Mouse (Mus musculus) heart, embryonic 14.5 days (tissue): Measurements from ENCODE around the gene S100a4. TPM values are rescaled to one million over a fixed set of nuclear protein-coding genes. Genes with fewer than 3 reads are reported as not detected.

Experiments used
- ATAC-seq: fragments of 200-750 bp; cut with Nextera tagmentation; 2 replicates; pipeline ENCODE4 v1.8.0; 2017; ENCODE audit warnings: low read depth, moderate TSS enrichment; ENCODE audit not compliant: insufficient number of reproducible peaks, insufficient read depth, low FRiP score
- H3K27ac ChIP-seq, 2 experiments: fragments of 200-500 bp in 1 of 2; fragments of 300-500 bp in 1 of 2; sonication (generic) in 1 of 2; replicated peaks in 1 of 2; 2 replicates each; pipeline ENCODE4 v1.5.1; 2012 to 2014; ENCODE audit warnings: low read depth in 2 of 2, low read length in 2 of 2, control low read depth in 1 of 2, mild to moderate bottlenecking in 1 of 2, mixed read lengths in 1 of 2; ENCODE audit not compliant: control insufficient read depth in 1 of 2, insufficient read depth in 1 of 2
- H3K27me3 ChIP-seq: fragments of 300-500 bp; sonication (generic); 2 replicates; pipeline ENCODE4 v1.6.1; 2014; ENCODE audit warnings: mild to moderate bottlenecking, low read length, control low read depth; ENCODE audit not compliant: control insufficient read depth, insufficient read depth
- H3K36me3 ChIP-seq: fragments of 300-500 bp; sonication (generic); 2 replicates; pipeline ENCODE4 v1.6.1; 2014; ENCODE audit warnings: mild to moderate bottlenecking, control low read depth, low read length, mixed read lengths; ENCODE audit not compliant: control insufficient read depth, insufficient read depth
- H3K4me1 ChIP-seq, 2 experiments: fragments of 200-500 bp in 1 of 2; fragments of 300-500 bp in 1 of 2; sonication (generic) in 1 of 2; 2 replicates each; pipeline ENCODE4 v1.6.1; 2012 to 2014; ENCODE audit warnings: low read length in 2 of 2, control low read depth in 1 of 2, mixed read lengths in 1 of 2; ENCODE audit not compliant: control insufficient read depth in 2 of 2, insufficient read depth in 2 of 2
- H3K4me2 ChIP-seq: fragments of 300-500 bp; sonication (generic); 2 replicates; pipeline ENCODE4 v1.6.1; 2014; ENCODE audit warnings: mild to moderate bottlenecking, low read length
- H3K4me3 ChIP-seq, 2 experiments: fragments of 200-500 bp in 1 of 2; fragments of 300-500 bp in 1 of 2; sonication (generic) in 1 of 2; 2 replicates each; pipeline ENCODE4 v1.5.1; 2012 to 2014; ENCODE audit warnings: low read length in 2 of 2, mild to moderate bottlenecking in 2 of 2, control low read depth in 1 of 2, low read depth in 1 of 2, moderate library complexity in 1 of 2; ENCODE audit not compliant: control insufficient read depth in 1 of 2, insufficient read depth in 1 of 2
- H3K9ac ChIP-seq: fragments of 300-500 bp; sonication (generic); 2 replicates; pipeline ENCODE4 v1.6.1; 2014; ENCODE audit warnings: mild to moderate bottlenecking, low read length
- H3K9me3 ChIP-seq: fragments of 300-500 bp; sonication (generic); 2 replicates; pipeline ENCODE4 v1.6.1; 2016; ENCODE audit warnings: low read length, control low read depth; ENCODE audit not compliant: control insufficient read depth
- WGBS: fragments of 180-500 bp; shearing (Covaris S2); extraction: QIAGEN DNeasy Blood & Tissue Kit; methylation state at CpG from one replicate; pipeline ENCODE4 v1.1.7; 2014; 5-methylcytosine and 5-hydroxymethylcytosine counted together
- polyA plus RNA-seq: library from polyadenylated mRNA; unstranded; fragments of >200 nt; fragmentation: Nextera tagmentation; extraction: Ambion mirVana; gene quantifications from 2 replicates; pipeline ENCODE4 v1.2.1, GENCODE M21; 2014

The S100a4 gene
- polyA plus RNA-seq, 1 experiment from 2014 or later: 3.8 TPM

DNA sequence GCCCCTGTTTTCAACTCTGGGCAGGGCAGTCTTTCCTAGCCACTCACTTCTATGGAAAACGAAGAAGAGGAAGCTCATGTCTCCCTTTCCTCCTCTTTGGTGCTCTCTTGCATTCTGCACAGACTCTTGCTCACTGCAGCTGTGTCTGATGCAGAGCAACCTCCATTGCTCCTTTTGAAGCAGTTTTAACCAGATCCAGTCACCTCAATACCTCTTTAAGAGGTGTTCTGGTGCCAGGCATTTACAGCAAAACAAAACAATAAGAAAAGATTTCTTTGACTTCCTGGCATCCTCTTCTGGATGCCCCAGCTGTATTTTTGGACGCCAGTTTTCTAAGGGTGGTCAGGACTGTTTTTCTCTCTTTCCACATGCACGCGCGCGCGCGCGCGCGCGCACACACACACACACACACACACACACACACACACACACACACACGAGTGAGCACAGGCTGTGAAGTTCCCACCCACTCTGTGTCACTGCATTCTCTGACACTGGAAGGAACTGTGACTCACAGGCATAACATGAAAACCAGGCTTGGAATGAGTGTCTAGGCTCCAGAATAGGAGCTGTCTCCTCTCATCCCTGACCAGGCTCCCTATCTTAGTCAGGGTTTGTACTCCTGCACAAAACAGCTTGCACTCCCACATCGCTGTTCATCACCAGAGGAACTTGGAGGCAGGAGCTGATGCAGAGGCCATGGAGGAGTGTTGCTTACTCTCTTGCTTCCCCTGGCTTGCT is 16.0 kb upstream of the S100a4 start:
- Histone ChIP-seq H3K9ac (no peak overlapping the region), H3K9me3 (no peaks in the 10 kb centered on the region), H3K27ac (0 out of 4 replicates have a peak overlapping the region, but pooled peaks of 1 of the 2 experiments have one; percentile 4), H3K4me2 (no peak overlapping the region), H3K36me3 (no peaks in the 10 kb centered on the region), H3K27me3 (no peaks in the 10 kb centered on the region), H3K4me3 (no peak overlapping the region), H3K4me1 (peaks cover 5 to 9% of the 10 kb centered on the region in 2 experiments)
- no peak; the same call in 1 of the 2 replicates for ATAC-seq
- WGBS: 78% methylated on average over 14 of the region's 14 CpGs

DNA sequence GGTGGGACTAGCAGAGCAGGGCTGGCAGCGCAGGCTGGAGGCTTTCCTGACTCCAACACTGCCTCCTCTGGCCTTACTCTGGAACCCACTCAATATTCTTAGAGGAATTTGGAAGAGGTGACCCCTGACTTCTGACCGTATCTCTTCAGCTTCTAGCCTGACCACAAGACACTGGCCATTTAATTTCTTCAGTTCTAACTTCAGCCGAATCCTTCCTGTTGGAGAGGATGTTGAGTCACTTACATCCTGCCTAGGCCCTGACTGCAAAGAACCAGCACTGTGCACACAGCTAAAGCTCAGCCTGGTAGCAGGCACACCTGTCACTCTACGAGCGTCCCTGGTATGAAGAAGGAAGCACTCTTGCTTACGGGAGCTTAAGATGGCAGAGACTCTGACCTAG is 14.2 kb upstream of the S100a4 start:
- H3K4me2 ChIP-seq: no peak overlapping the region
- WGBS: 69% methylated on average over 6 of the region's 6 CpGs
- peaks cover 0 to 5% of the 10 kb centered on the region in 2 experiments; a peak in 2 of 4 replicates for H3K4me1 ChIP-seq
- no peak overlapping the region for H3K27ac ChIP-seq
- H3K4me3 ChIP-seq: no peak overlapping the region
- no peak for ATAC-seq
- no peak overlapping the region for H3K9ac ChIP-seq
- no peaks in the 10 kb centered on the region for H3K36me3 ChIP-seq
- no peaks in the 10 kb centered on the region for H3K27me3 ChIP-seq
- H3K9me3 ChIP-seq: no peaks in the 10 kb centered on the region

- no peak for ATAC-seq
- no peaks in the 10 kb centered on the region for H3K36me3 ChIP-seq
- H3K27ac ChIP-seq: no peak within 1 kb of the TSS
- H3K27me3 ChIP-seq: no peaks in the 10 kb centered on the region
- peaks cover 0 to 5% of the 10 kb centered on the region in 2 experiments; a peak in 2 of 4 replicates for H3K4me1 ChIP-seq
- no peak within 1 kb of the TSS for H3K4me2 ChIP-seq
- H3K4me3 ChIP-seq: no peak within 1 kb of the TSS
- no peaks in the 10 kb centered on the region for H3K9me3 ChIP-seq
- H3K9ac ChIP-seq: no peak within 1 kb of the TSS
- 73% methylated on average over 8 of the region's 8 CpGs for WGBS
Observed at GRCm38 (mm10) chr3:90589947-90590346, 13.6 kb upstream of the S100a4 start, which contains the start of gene S100a2. Gene S100a2, plus strand, starts transcription at chr3:90590247.

- Histone ChIP-seq H3K36me3 (no peaks in the 10 kb centered on the region), H3K27me3 (no peaks in the 10 kb centered on the region), H3K4me2 (no peak overlapping the region), H3K9me3 (no peaks in the 10 kb centered on the region), H3K27ac (no peak overlapping the region), H3K4me3 (no peak overlapping the region), H3K9ac (no peak overlapping the region), H3K4me1 (peaks cover 0 to 3% of the 10 kb centered on the region in 2 experiments; a peak in 1 of 4 replicates)
- WGBS: 62% methylated on average over 1 of the region's 1 CpGs
- no peak for ATAC-seq
Observed at GRCm38 (mm10) chr3:90594466-90594865, 9.1 kb upstream of the S100a4 start.

DNA sequence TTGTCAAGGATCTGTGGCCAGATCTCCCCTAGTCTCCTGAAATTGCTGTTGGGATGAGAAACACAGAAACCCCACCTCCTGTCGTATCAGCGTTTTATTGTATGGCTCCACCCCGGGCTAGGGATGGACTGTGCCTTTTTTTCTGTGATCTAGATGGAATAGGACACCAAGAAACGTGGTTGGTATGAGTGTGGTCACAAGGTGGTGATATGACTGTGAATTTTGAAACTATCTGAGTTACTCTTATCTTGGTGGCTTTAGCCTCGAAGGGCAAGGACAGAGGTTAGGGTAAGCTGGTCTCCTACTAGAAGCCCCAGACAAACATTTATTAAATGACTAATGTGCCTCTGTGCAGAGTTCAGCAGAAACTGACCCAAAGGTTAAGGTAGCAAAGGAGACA is 8.0 kb upstream of the S100a4 start:
- H3K4me2 ChIP-seq: no peak overlapping the region
- H3K4me3 ChIP-seq: no peak overlapping the region
- WGBS: 55% methylated on average over 5 of the region's 5 CpGs
- H3K27me3 ChIP-seq: no peaks in the 10 kb centered on the region
- no peak overlapping the region for H3K9ac ChIP-seq
- H3K4me1 ChIP-seq: peaks cover 0 to 6% of the 10 kb centered on the region in 2 experiments; a peak in 1 of 4 replicates
- H3K27ac ChIP-seq: no peak overlapping the region
- H3K36me3 ChIP-seq: no peaks in the 10 kb centered on the region
- H3K9me3 ChIP-seq: no peaks in the 10 kb centered on the region
- no peak for ATAC-seq

- 84% methylated on average over 6 of the region's 6 CpGs for WGBS
- peaks cover 0 to 6% of the 10 kb centered on the region in 2 experiments; a peak in 1 of 4 replicates for H3K4me1 ChIP-seq
- no peaks in the 10 kb centered on the region for H3K27me3 ChIP-seq
- H3K4me2 ChIP-seq: no peak overlapping the region
- no peak overlapping the region for H3K9ac ChIP-seq
- H3K27ac ChIP-seq: no peak overlapping the region
- no peak overlapping the region for H3K4me3 ChIP-seq
- H3K36me3 ChIP-seq: no peaks in the 10 kb centered on the region
- ATAC-seq: no peak
- no peaks in the 10 kb centered on the region for H3K9me3 ChIP-seq
Observed at GRCm38 (mm10) chr3:90596810-90597209, 6.8 kb upstream of the S100a4 start.

DNA sequence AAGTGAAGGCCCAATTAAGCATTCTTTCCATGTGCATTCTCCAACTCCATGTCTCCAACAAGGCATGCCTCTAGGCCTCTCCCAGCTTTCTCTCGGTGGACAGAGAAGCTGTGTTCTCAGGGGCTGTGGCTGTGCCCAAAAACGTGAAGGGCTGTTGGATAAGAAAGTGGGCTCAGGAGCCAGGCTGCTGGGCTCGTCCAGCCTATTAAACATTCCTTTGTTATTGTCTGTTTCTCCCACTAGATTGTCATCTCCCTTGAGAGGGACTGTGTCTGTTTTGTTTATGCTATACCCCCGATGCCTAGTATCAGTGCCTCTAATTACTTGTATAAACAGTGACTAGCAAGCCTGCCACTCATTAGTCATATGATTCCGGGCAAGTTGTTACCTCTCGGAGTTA is 5.8 kb upstream of the S100a4 start:
- Histone ChIP-seq H3K27me3 (no peaks in the 10 kb centered on the region), H3K9ac (no peak overlapping the region), H3K36me3 (no peaks in the 10 kb centered on the region), H3K4me1 (peaks cover 0 to 6% of the 10 kb centered on the region in 2 experiments; a peak in 1 of 4 replicates), H3K4me3 (no peak overlapping the region), H3K9me3 (no peaks in the 10 kb centered on the region), H3K27ac (no peak overlapping the region), H3K4me2 (no peak overlapping the region)
- WGBS: 43% methylated on average over 6 of the region's 6 CpGs
- ATAC-seq: no peak
